32 mouse cellular contexts compared by ENCODE assay signal in the genomic region with DNA sequence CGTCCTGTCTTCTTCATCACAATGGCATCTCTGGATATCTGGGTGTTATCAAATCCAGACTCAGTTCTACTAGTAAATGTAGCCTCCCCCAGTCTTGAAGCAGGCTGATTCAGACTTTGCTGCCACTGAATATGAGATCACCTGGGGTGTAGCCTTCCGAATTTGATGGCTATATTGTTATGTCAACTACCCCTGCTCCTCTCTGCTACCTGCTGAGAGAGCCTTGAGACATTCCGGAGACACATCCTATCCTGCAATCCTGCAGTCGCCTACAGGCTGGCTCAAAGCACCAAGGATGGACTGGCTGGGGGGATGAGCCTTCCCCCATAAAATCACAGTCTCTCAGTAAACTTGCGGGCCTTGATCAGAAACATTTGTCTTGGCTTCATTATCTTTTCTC.
"Had no signal": no experiment of that assay in that cellular context is flagged by ENCODE, and none has a peak within 500 bp of the region (broad histone marks: within the 10 kb centered on the region; RNA-seq: fewer than 3 reads in every experiment).

No protein-coding gene starts in this region.

- DNase-seq: left cerebral cortex, postnatal 4 days; liver; liver, embryonic 13.5 days; liver, postnatal 0 days; lung, adult 18-20 months; lung, adult 2 months; lung, embryonic 14.5 days; lung, postnatal 10 days; lung, postnatal 14 days; lung, postnatal 36 days; lung, postnatal 4 days; midbrain, embryonic 14.5 days had no signal

- H3K27me3 ChIP-seq: limb, embryonic 12.5 days; limb, embryonic 13.5 days; limb, embryonic 15.5 days; liver, embryonic 12.5 days; liver, embryonic 13.5 days; liver, embryonic 15.5 days; lung, embryonic 15.5 days; megakaryocyte, embryonic 14.5 days; midbrain, embryonic 12.5 days; midbrain, embryonic 13.5 days; midbrain, embryonic 15.5 days; neural tube, embryonic 12.5 days had no signal

- H3K4me1 ChIP-seq: limb, embryonic 10.5 days; limb, embryonic 12.5 days; limb, embryonic 13.5 days; limb, embryonic 15.5 days; liver, embryonic 12.5 days; liver, embryonic 13.5 days; liver, embryonic 15.5 days; lung, embryonic 15.5 days; megakaryocyte, embryonic 14.5 days; midbrain, embryonic 12.5 days; midbrain, embryonic 15.5 days; neural tube, embryonic 12.5 days had no signal

- H3K4me2 ChIP-seq: limb, embryonic 12.5 days; limb, embryonic 13.5 days; limb, embryonic 15.5 days; liver, embryonic 11.5 days; liver, embryonic 12.5 days; liver, embryonic 13.5 days; liver, embryonic 15.5 days; lung, embryonic 14.5 days; lung, embryonic 15.5 days; midbrain, embryonic 11.5 days; midbrain, embryonic 12.5 days; midbrain, embryonic 13.5 days; midbrain, embryonic 15.5 days; neural tube, embryonic 12.5 days had no signal

- H3K4me3 ChIP-seq: limb, embryonic 10.5 days; limb, embryonic 12.5 days; limb, embryonic 13.5 days; limb, embryonic 15.5 days; liver, embryonic 12.5 days; liver, embryonic 13.5 days; liver, embryonic 15.5 days; lung, embryonic 15.5 days; megakaryocyte, embryonic 14.5 days; midbrain, embryonic 10.5 days; midbrain, embryonic 12.5 days; midbrain, embryonic 13.5 days; midbrain, embryonic 15.5 days; myocyte; neural tube, embryonic 12.5 days had no signal

- H3K9ac ChIP-seq: limb, embryonic 12.5 days; limb, embryonic 13.5 days; limb, embryonic 15.5 days; liver, embryonic 12.5 days; liver, embryonic 13.5 days; liver, embryonic 14.5 days; liver, embryonic 15.5 days; liver, postnatal 0 days; lung, embryonic 14.5 days; lung, embryonic 15.5 days; midbrain, embryonic 12.5 days; midbrain, embryonic 13.5 days; midbrain, embryonic 15.5 days; neural tube, embryonic 12.5 days had no signal

- H3K9me3 ChIP-seq: limb, embryonic 10.5 days; limb, embryonic 12.5 days; limb, embryonic 13.5 days; limb, embryonic 15.5 days; liver, embryonic 12.5 days; liver, embryonic 13.5 days; liver, embryonic 15.5 days; lung, embryonic 15.5 days; midbrain, embryonic 10.5 days; midbrain, embryonic 12.5 days; midbrain, embryonic 13.5 days; midbrain, embryonic 15.5 days; neural tube, embryonic 12.5 days had no signal

- ATAC-seq: liver, embryonic 12.5 days; liver, postnatal 0 days; lung, postnatal 0 days; midbrain, embryonic 13.5 days; midbrain, embryonic 15.5 days; midbrain, embryonic 16.5 days had no signal

- H3K36me3 ChIP-seq: limb, embryonic 10.5 days; limb, embryonic 12.5 days; limb, embryonic 13.5 days; limb, embryonic 15.5 days; liver, embryonic 12.5 days; liver, embryonic 13.5 days; liver, embryonic 15.5 days; lung, embryonic 15.5 days; midbrain, embryonic 10.5 days; midbrain, embryonic 12.5 days; midbrain, embryonic 13.5 days; midbrain, embryonic 15.5 days; neural tube, embryonic 12.5 days had no signal

- H3K27ac ChIP-seq: limb, embryonic 10.5 days; limb, embryonic 12.5 days; limb, embryonic 13.5 days; limb, embryonic 15.5 days; liver, embryonic 12.5 days; liver, embryonic 13.5 days; liver, embryonic 14.5 days; liver, embryonic 15.5 days; lung, embryonic 15.5 days; macrophage; midbrain, embryonic 10.5 days; midbrain, embryonic 12.5 days; midbrain, embryonic 13.5 days; midbrain, embryonic 15.5 days; neural tube, embryonic 12.5 days had no signal
